29 mouse cellular contexts compared by ENCODE assay signal in the genomic region with DNA sequence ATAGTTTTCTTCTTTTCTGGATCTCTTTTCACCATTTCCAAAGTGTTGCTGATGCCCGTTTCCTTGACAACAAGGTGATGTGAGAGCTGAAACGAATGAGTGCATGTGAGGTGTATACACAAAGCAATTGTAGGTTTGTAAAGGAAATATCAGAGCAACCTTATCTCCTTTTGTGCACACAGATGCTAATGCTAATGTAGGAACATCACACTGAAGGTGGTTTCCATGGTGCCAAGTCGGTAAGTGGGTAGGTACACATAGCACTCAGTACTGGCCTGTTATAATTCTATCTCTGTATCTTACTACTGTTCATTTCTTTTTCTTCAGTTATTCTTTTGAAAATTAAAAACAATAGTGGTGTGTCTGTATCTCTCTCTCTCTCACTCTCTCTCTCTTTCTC. TPM values are rescaled to one million over a fixed set of nuclear protein-coding genes. Genes with fewer than 3 reads are reported as not detected.
DNase-seq lines count a peak whose midpoint lies in the region; ATAC-seq and TF ChIP-seq lines count a peak whose summit lies in the region.
"Had no signal": no experiment of that assay in that cellular context is flagged by ENCODE, and none has a peak within 500 bp of the region (broad histone marks: within the 10 kb centered on the region; RNA-seq: fewer than 3 reads in every experiment).

No protein-coding gene starts in this region.

- no peaks in the 10 kb centered on the region for H3K9me3 ChIP-seq in forebrain, embryonic 15.5 days
- no peaks in the 10 kb centered on the region for H3K9me3 ChIP-seq in forebrain, embryonic 12.5 days
- no peaks in the 10 kb centered on the region for H3K9me3 ChIP-seq in hindbrain, postnatal 0 days (ENCODE audit: low read length)
- H3K9me3 ChIP-seq in hindbrain, embryonic 10.5 days, result no peaks in the 10 kb centered on the region
- H3K9me3 ChIP-seq in midbrain, embryonic 16.5 days (replicated peaks; ENCODE audit: control insufficient read depth, low read length, poor library complexity, severe bottlenecking), result no peaks in the 10 kb centered on the region
- no peaks in the 10 kb centered on the region for H3K9me3 ChIP-seq in midbrain, embryonic 11.5 days (ENCODE audit: control insufficient read depth, low read length)
- H3K9me3 ChIP-seq: embryonic facial prominence, embryonic 10.5 days; embryonic facial prominence, embryonic 13.5 days; hindbrain, embryonic 13.5 days had no signal

- no peak for DNase-seq in hindbrain, postnatal 0 days (ENCODE audit: low spot score)
- DNase-seq in hindbrain, embryonic 10.5 days (ENCODE audit: low spot score), result no peak
- DNase-seq in midbrain, embryonic 11.5 days (ENCODE audit: low spot score, missing footprints), result no peak
- DNase-seq in Muller cell, postnatal 12 days (ENCODE audit: inconsistent ontology term), result no peak
- DNase-seq: adrenal gland, adult 2 months; adrenal gland, postnatal 14 days; B cell, adult 2 months; cerebellum, adult 11-12 months; cerebellum, adult 8-10 months; cerebellum, postnatal 10 days; cerebellum, postnatal 36 days; embryo, embryonic 11 days; gastrocnemius, adult 2 months; gastrocnemius, postnatal 14 days; heart, adult 11 months had no signal

- no peaks in the 10 kb centered on the region for H3K4me1 ChIP-seq in forebrain, embryonic 15.5 days
- no peaks in the 10 kb centered on the region for H3K4me1 ChIP-seq in forebrain, embryonic 12.5 days
- no peaks in the 10 kb centered on the region for H3K4me1 ChIP-seq in hindbrain, postnatal 0 days (ENCODE audit: insufficient read depth, low read length)
- H3K4me1 ChIP-seq in hindbrain, embryonic 10.5 days (replicated peaks), result no peaks in the 10 kb centered on the region
- no peaks in the 10 kb centered on the region for H3K4me1 ChIP-seq in midbrain, embryonic 16.5 days (ENCODE audit: control insufficient read depth, insufficient read depth, low read length)
- H3K4me1 ChIP-seq in midbrain, embryonic 11.5 days (ENCODE audit: control insufficient read depth, insufficient read depth, low read length), result no peaks in the 10 kb centered on the region
- H3K4me1 ChIP-seq: embryonic facial prominence, embryonic 10.5 days; embryonic facial prominence, embryonic 13.5 days; hindbrain, embryonic 13.5 days had no signal

- no peaks in the 10 kb centered on the region for H3K27me3 ChIP-seq in forebrain, embryonic 15.5 days
- no peaks in the 10 kb centered on the region for H3K27me3 ChIP-seq in forebrain, embryonic 12.5 days
- H3K27me3 ChIP-seq in hindbrain, postnatal 0 days (ENCODE audit: insufficient read depth, low read length), result no peaks in the 10 kb centered on the region
- H3K27me3 ChIP-seq in hindbrain, embryonic 10.5 days (ENCODE audit: insufficient read depth, poor library complexity, severe bottlenecking), result no peaks in the 10 kb centered on the region; the same call in 1 of the 2 replicates
- H3K27me3 ChIP-seq in midbrain, embryonic 16.5 days (ENCODE audit: control insufficient read depth, insufficient read depth, low read depth, low read length), result peaks cover 2% of the 10 kb centered on the region
- H3K27me3 ChIP-seq in midbrain, embryonic 11.5 days (ENCODE audit: control insufficient read depth, insufficient read depth, low read length), result peaks cover 3% of the 10 kb centered on the region; the same call in 1 of the 2 replicates
- H3K27me3 ChIP-seq: CH12.LX; embryonic facial prominence, embryonic 13.5 days had no signal

- H3K4me3 ChIP-seq in forebrain, embryonic 15.5 days, result no peak overlapping the region
- no peak overlapping the region for H3K4me3 ChIP-seq in forebrain, embryonic 12.5 days (replicated peaks)
- no peak overlapping the region for H3K4me3 ChIP-seq in hindbrain, postnatal 0 days (ENCODE audit: low read length)
- H3K4me3 ChIP-seq in hindbrain, embryonic 10.5 days, result no peak overlapping the region
- H3K4me3 ChIP-seq in midbrain, embryonic 16.5 days (ENCODE audit: low read depth, low read length), result no peak overlapping the region
- no peak overlapping the region for H3K4me3 ChIP-seq in midbrain, embryonic 11.5 days (ENCODE audit: low read depth, low read length)
- H3K4me3 ChIP-seq: embryonic facial prominence, embryonic 10.5 days; embryonic facial prominence, embryonic 13.5 days; erythroblast, embryonic 14.5 days; gastrocnemius, adult 2 months; hindbrain, embryonic 13.5 days had no signal

- 0 out of 2 replicates have a peak, but pooled peaks have one; percentile 16 for ATAC-seq in forebrain, embryonic 15.5 days (replicated peaks)
- ATAC-seq in forebrain, embryonic 12.5 days (ENCODE audit: low FRiP score), result no peak
- ATAC-seq in hindbrain, postnatal 0 days, result 0 out of 2 replicates have a peak, but pooled peaks have one; percentile 12
- ATAC-seq in midbrain, embryonic 16.5 days, result peak; percentile 72
- ATAC-seq in midbrain, embryonic 11.5 days (ENCODE audit: low FRiP score), result no peak
- ATAC-seq: hindbrain, embryonic 16.5 days; inflammation-experienced regulatory T-cells, adult 6 months; intestine, embryonic 16.5 days had no signal

- H3K36me3 ChIP-seq in forebrain, embryonic 15.5 days, result no peaks in the 10 kb centered on the region
- H3K36me3 ChIP-seq in forebrain, embryonic 12.5 days (replicated peaks), result no peaks in the 10 kb centered on the region
- no peaks in the 10 kb centered on the region for H3K36me3 ChIP-seq in hindbrain, postnatal 0 days (ENCODE audit: insufficient read depth, low read length)
- no peaks in the 10 kb centered on the region for H3K36me3 ChIP-seq in hindbrain, embryonic 10.5 days
- H3K36me3 ChIP-seq in midbrain, embryonic 16.5 days (ENCODE audit: control insufficient read depth, insufficient read depth, low read length), result no peaks in the 10 kb centered on the region
- no peaks in the 10 kb centered on the region for H3K36me3 ChIP-seq in midbrain, embryonic 11.5 days (ENCODE audit: control insufficient read depth, insufficient read depth, low read length)
- H3K36me3 ChIP-seq: embryonic facial prominence, embryonic 10.5 days; embryonic facial prominence, embryonic 13.5 days; G1E; hindbrain, embryonic 13.5 days had no signal

- 73% methylated on average over 3 of the region's 3 CpGs for WGBS in forebrain, embryonic 15.5 days
- 67% methylated on average over 3 of the region's 3 CpGs for WGBS in forebrain, embryonic 12.5 days
- WGBS in hindbrain, postnatal 0 days, result 70% methylated on average over 3 of the region's 3 CpGs
- WGBS in hindbrain, embryonic 10.5 days, result 85% methylated on average over 3 of the region's 3 CpGs
- 64% methylated on average over 3 of the region's 3 CpGs for WGBS in midbrain, embryonic 16.5 days
- WGBS in midbrain, embryonic 11.5 days, result 85% methylated on average over 3 of the region's 3 CpGs

- no peak overlapping the region for H3K9ac ChIP-seq in forebrain, embryonic 15.5 days (replicated peaks)
- no peak overlapping the region for H3K9ac ChIP-seq in forebrain, embryonic 12.5 days
- no peak overlapping the region for H3K9ac ChIP-seq in hindbrain, postnatal 0 days (replicated peaks; ENCODE audit: low read length)
- H3K9ac ChIP-seq in midbrain, embryonic 16.5 days (ENCODE audit: low read depth, low read length), result no peak overlapping the region
- no peak overlapping the region for H3K9ac ChIP-seq in midbrain, embryonic 11.5 days (ENCODE audit: low read length)
- H3K9ac ChIP-seq: embryonic facial prominence, embryonic 13.5 days; hindbrain, embryonic 13.5 days had no signal

- H3K27ac ChIP-seq in forebrain, embryonic 15.5 days (replicated peaks), result no peak overlapping the region
- no peak overlapping the region for H3K27ac ChIP-seq in forebrain, embryonic 12.5 days
- H3K27ac ChIP-seq in hindbrain, postnatal 0 days, result no peak overlapping the region
- H3K27ac ChIP-seq in hindbrain, embryonic 10.5 days, result no peak overlapping the region
- H3K27ac ChIP-seq in midbrain, embryonic 16.5 days (ENCODE audit: low read length), result no peak overlapping the region
- H3K27ac ChIP-seq in midbrain, embryonic 11.5 days (ENCODE audit: low read depth, low read length), result no peak overlapping the region
- H3K27ac ChIP-seq: embryonic facial prominence, embryonic 10.5 days; embryonic facial prominence, embryonic 13.5 days; gastrocnemius, adult 2 months; hindbrain, embryonic 13.5 days had no signal

- no peak overlapping the region for H3K4me2 ChIP-seq in forebrain, embryonic 15.5 days (replicated peaks)
- H3K4me2 ChIP-seq in forebrain, embryonic 12.5 days, result no peak overlapping the region
- no peak overlapping the region for H3K4me2 ChIP-seq in hindbrain, postnatal 0 days (ENCODE audit: low read depth, low read length)
- no peak overlapping the region for H3K4me2 ChIP-seq in midbrain, embryonic 16.5 days (ENCODE audit: low read length)
- no peak overlapping the region for H3K4me2 ChIP-seq in midbrain, embryonic 11.5 days
- H3K4me2 ChIP-seq: embryonic facial prominence, embryonic 13.5 days; heart, embryonic 11.5 days; hindbrain, embryonic 13.5 days had no signal

- TF ChIP-seq CTCF in hindbrain, postnatal 0 days (IDR thresholded peaks at IDR 0.05; ENCODE audit: low read depth), result no peak

RNA-seq across cellular contexts. Expression of a gene that starts 26.3 kb away (rescaled TPM):
- 58.1 and 65.4 TPM in 2 replicates for polyA plus RNA-seq in forebrain, embryonic 15.5 days (2015; fragmentation: Nextera tagmentation; extraction: Ambion mirVana)
- 65.6 and 74.4 TPM in 2 replicates for polyA plus RNA-seq in forebrain, embryonic 12.5 days (2016; fragmentation: Nextera tagmentation; extraction: Ambion mirVana)
- total RNA-seq in hindbrain, postnatal 0 days (2014; rRNA removed), result 16.9 and 21.8 TPM in 2 replicates
- polyA plus RNA-seq in hindbrain, postnatal 0 days (2015; fragmentation: Nextera tagmentation; extraction: Ambion mirVana), result 8.3 and 10.2 TPM in 2 replicates
- polyA plus RNA-seq in hindbrain, embryonic 10.5 days (2016; fragmentation: Nextera tagmentation; extraction: Ambion mirVana), result 34.9 and 63.4 TPM in 2 replicates
- 25.5 and 47.6 TPM in 2 replicates for polyA plus RNA-seq in midbrain, embryonic 16.5 days (2015; fragmentation: Nextera tagmentation; extraction: Ambion mirVana)
- polyA plus RNA-seq in midbrain, embryonic 11.5 days (2014; fragmentation: Nextera tagmentation; extraction: Ambion mirVana), result 15.4 and 18.6 TPM in 2 replicates
- total RNA-seq: CH12.LX; hematopoietic stem cell, adult 5-6 weeks had no signal
- polyA plus RNA-seq: erythroblast, embryonic 14.5 days; G1E; inflammation-experienced regulatory T-cells, adult 6 months had no signal

Comparison
In these comparisons a context has a peak if more than half of its experiments do, and no peak if none do; other contexts are left out.
1. ATAC-seq: peak in forebrain, embryonic 15.5 days (single experiment), hindbrain, postnatal 0 days (single experiment) and midbrain, embryonic 16.5 days (single experiment); none in forebrain, embryonic 12.5 days (single experiment) and midbrain, embryonic 11.5 days (single experiment).